26 mouse cellular contexts compared by ENCODE assay signal in genomic region chr10:4476604-4477003, GRCm38 (mm10). TPM values are rescaled to one million over a fixed set of nuclear protein-coding genes. Genes with fewer than 3 reads are reported as not detected.
"Had no signal": no experiment of that assay in that cellular context is flagged by ENCODE, and none has a peak within 500 bp of the region (broad histone marks: within the 10 kb centered on the region; RNA-seq: fewer than 3 reads in every experiment).

No protein-coding gene starts in this region.

- H3K4me1 ChIP-seq: hindbrain, embryonic 13.5 days; hindbrain, embryonic 15.5 days; limb, embryonic 13.5 days; liver, embryonic 12.5 days had no signal

- H3K27ac ChIP-seq: heart, adult 2 months; heart, embryonic 13.5 days; heart, embryonic 15.5 days; hindbrain, embryonic 13.5 days; hindbrain, embryonic 15.5 days; hindbrain, postnatal 0 days; layer of hippocampus, adult 2 months; limb, embryonic 13.5 days; limb, embryonic 15.5 days; liver, embryonic 12.5 days; liver, embryonic 14.5 days had no signal

- ATAC-seq: hindbrain, postnatal 0 days; liver, embryonic 12.5 days had no signal

- H3K4me3 ChIP-seq: heart, adult 2 months; heart, embryonic 13.5 days; heart, embryonic 15.5 days; hindbrain, embryonic 13.5 days; hindbrain, embryonic 15.5 days; layer of hippocampus, adult 2 months; limb, embryonic 13.5 days; limb, embryonic 15.5 days; liver, embryonic 12.5 days had no signal

- DNase-seq: gastrocnemius, postnatal 14 days; gastrocnemius, postnatal 36 days; heart, adult 2 months; heart, postnatal 14 days; heart, postnatal 36 days; kidney, adult 18-20 months; kidney, adult 8-10 months; kidney, postnatal 10 days; kidney, postnatal 36 days; left cerebral cortex, postnatal 4 days had no signal

- H3K4me2 ChIP-seq: heart, embryonic 11.5 days; heart, embryonic 13.5 days; heart, embryonic 15.5 days; hindbrain, embryonic 13.5 days; hindbrain, embryonic 15.5 days; limb, embryonic 13.5 days; limb, embryonic 15.5 days; liver, embryonic 12.5 days had no signal

- H3K36me3 ChIP-seq: heart, embryonic 13.5 days; heart, embryonic 15.5 days; hindbrain, embryonic 13.5 days; hindbrain, embryonic 15.5 days; limb, embryonic 13.5 days; limb, embryonic 15.5 days; liver, embryonic 12.5 days had no signal

- H3K27me3 ChIP-seq: heart, embryonic 13.5 days; heart, embryonic 15.5 days; hindbrain, embryonic 13.5 days; hindbrain, embryonic 15.5 days; limb, embryonic 13.5 days; limb, embryonic 15.5 days; liver, embryonic 12.5 days had no signal

- H3K9me3 ChIP-seq: heart, embryonic 13.5 days; heart, embryonic 15.5 days; hindbrain, embryonic 13.5 days; hindbrain, embryonic 15.5 days; limb, embryonic 13.5 days; limb, embryonic 15.5 days; liver, embryonic 12.5 days had no signal

- H3K9ac ChIP-seq: heart, embryonic 13.5 days; heart, embryonic 15.5 days; hindbrain, embryonic 13.5 days; hindbrain, embryonic 15.5 days; limb, embryonic 13.5 days; limb, embryonic 15.5 days; liver, embryonic 12.5 days; liver, embryonic 14.5 days had no signal

RNA-seq across cellular contexts. Expression of gene Ccdc170, which starts 5.7 kb away (rescaled TPM):
- total RNA-seq: hematopoietic stem cell, adult 5-6 weeks; liver, adult 2 months had no signal
- polyA plus RNA-seq: heart, embryonic 11.5 days; heart, embryonic 13.5 days; heart, embryonic 15.5 days; heart, postnatal 0 days; intestine, embryonic 14.5 days; limb, embryonic 11.5 days; liver, adult 2 months; liver, embryonic 14.5 days had no signal
